Mouse (Mus musculus): ENCODE data around the gene Ubtf. TPM values are rescaled to one million over a fixed set of nuclear protein-coding genes. Genes with fewer than 3 reads are reported as not detected.

Ubtf gene
- polyA plus RNA-seq, 1 experiment, result 94.6 TPM

GRCm38 (mm10) chr11:102361776-102362495, 42.4 kb upstream of the Ubtf start:
- H3K27ac ChIP-seq (ENCODE audit: insufficient read depth, low read length), result no peak overlapping the region
- WGBS, result 91% methylated on average over 8 of the region's 8 CpGs

GRCm38 (mm10) chr11:102358365-102358764, 38.8 kb upstream of the Ubtf start:
- no peak overlapping the region for H3K27ac ChIP-seq (ENCODE audit: insufficient read depth, low read length)
- TF ChIP-seq CTCF (IDR thresholded peaks at IDR 0.05; ENCODE audit: borderline replicate concordance, insufficient read depth, low read depth, low read length) (no peak), POLR2A (IDR thresholded peaks at IDR 0.05; ENCODE audit: borderline replicate concordance, insufficient read depth, low read length) (no peak)
- H3K4me1 ChIP-seq (ENCODE audit: control insufficient read depth, insufficient read depth, low read length), result peaks cover 27% of the 10 kb centered on the region
- H3K4me3 ChIP-seq (replicated peaks; ENCODE audit: insufficient read depth, low read depth, low read length), result no peak overlapping the region
- WGBS, result 87% methylated on average over 10 of the region's 10 CpGs
- no peaks in the 10 kb centered on the region for H3K27me3 ChIP-seq (ENCODE audit: control insufficient read depth, insufficient read depth, low read length)
- no peak for DNase-seq

More at GRCm38 (mm10) chr11:102361776-102362495, 42.4 kb upstream of the Ubtf start:
- TF ChIP-seq CTCF (IDR thresholded peaks at IDR 0.05; ENCODE audit: borderline replicate concordance, insufficient read depth, low read depth, low read length), result no peak
- no peak for TF ChIP-seq POLR2A (IDR thresholded peaks at IDR 0.05; ENCODE audit: borderline replicate concordance, insufficient read depth, low read length)
- Histone ChIP-seq H3K4me3 (replicated peaks; ENCODE audit: insufficient read depth, low read depth, low read length) (no peak overlapping the region), H3K4me1 (ENCODE audit: control insufficient read depth, insufficient read depth, low read length) (peaks cover 13% of the 10 kb centered on the region), H3K27me3 (ENCODE audit: control insufficient read depth, insufficient read depth, low read length) (no peaks in the 10 kb centered on the region)
- DNase-seq, result no peak

- Histone ChIP-seq H3K27ac (ENCODE audit: insufficient read depth, low read length) (no peak overlapping the region), H3K27me3 (ENCODE audit: control insufficient read depth, insufficient read depth, low read length) (no peaks in the 10 kb centered on the region), H3K4me1 (ENCODE audit: control insufficient read depth, insufficient read depth, low read length) (peaks cover 42% of the 10 kb centered on the region), H3K4me3 (replicated peaks; ENCODE audit: insufficient read depth, low read depth, low read length) (no peak overlapping the region)
- no peak for DNase-seq
- WGBS, result 74% methylated on average over 31 of the region's 31 CpGs
- no peak for TF ChIP-seq CTCF (IDR thresholded peaks at IDR 0.05; ENCODE audit: borderline replicate concordance, insufficient read depth, low read depth, low read length)
- no peak for TF ChIP-seq POLR2A (IDR thresholded peaks at IDR 0.05; ENCODE audit: borderline replicate concordance, insufficient read depth, low read length)
Observed at GRCm38 (mm10) chr11:102356636-102357350, 37.3 kb upstream of the Ubtf start.

GRCm38 (mm10) chr11:102356190-102356589, 36.6 kb upstream of the Ubtf start:
- Histone ChIP-seq H3K27me3 (ENCODE audit: control insufficient read depth, insufficient read depth, low read length) (no peaks in the 10 kb centered on the region), H3K27ac (ENCODE audit: insufficient read depth, low read length) (no peak overlapping the region), H3K4me3 (replicated peaks; ENCODE audit: insufficient read depth, low read depth, low read length) (no peak overlapping the region), H3K4me1 (ENCODE audit: control insufficient read depth, insufficient read depth, low read length) (peaks cover 46% of the 10 kb centered on the region)
- no peak for TF ChIP-seq POLR2A (IDR thresholded peaks at IDR 0.05; ENCODE audit: borderline replicate concordance, insufficient read depth, low read length)
- TF ChIP-seq CTCF (IDR thresholded peaks at IDR 0.05; ENCODE audit: borderline replicate concordance, insufficient read depth, low read depth, low read length), result no peak
- DNase-seq, result no peak
- 86% methylated on average over 12 of the region's 12 CpGs for WGBS

- no peak overlapping the region for H3K4me3 ChIP-seq (replicated peaks; ENCODE audit: insufficient read depth, low read depth, low read length)
- H3K4me1 ChIP-seq (ENCODE audit: control insufficient read depth, insufficient read depth, low read length), result peaks cover 46% of the 10 kb centered on the region
- WGBS, result 90% methylated on average over 3 of the region's 3 CpGs
- no peak for TF ChIP-seq POLR2A (IDR thresholded peaks at IDR 0.05; ENCODE audit: borderline replicate concordance, insufficient read depth, low read length)
- no peak overlapping the region for H3K27ac ChIP-seq (ENCODE audit: insufficient read depth, low read length)
- H3K27me3 ChIP-seq (ENCODE audit: control insufficient read depth, insufficient read depth, low read length), result no peaks in the 10 kb centered on the region
- no peak for DNase-seq
Observed at GRCm38 (mm10) chr11:102355501-102355900, 36.0 kb upstream of the Ubtf start.

GRCm38 (mm10) chr11:102353021-102353431, 33.5 kb upstream of the Ubtf start:
- Histone ChIP-seq H3K4me1 (ENCODE audit: control insufficient read depth, insufficient read depth, low read length) (peaks cover 43% of the 10 kb centered on the region), H3K4me3 (replicated peaks; ENCODE audit: insufficient read depth, low read depth, low read length) (peak overlapping the region; percentile 0), H3K27me3 (ENCODE audit: control insufficient read depth, insufficient read depth, low read length) (no peaks in the 10 kb centered on the region), H3K27ac (ENCODE audit: insufficient read depth, low read length) (peak overlapping the region; percentile 3)
- TF ChIP-seq POLR2A (IDR thresholded peaks at IDR 0.05; ENCODE audit: borderline replicate concordance, insufficient read depth, low read length) (peak; percentile 12; the same call in 1 of the 2 replicates), CTCF (IDR thresholded peaks at IDR 0.05; ENCODE audit: borderline replicate concordance, insufficient read depth, low read depth, low read length) (no peak)
- WGBS, result 8% methylated on average over 8 of the region's 8 CpGs
- DNase-seq, result peak; percentile 77 to 81

- Histone ChIP-seq H3K4me1 (ENCODE audit: control insufficient read depth, insufficient read depth, low read length) (peaks cover 38% of the 10 kb centered on the region), H3K27ac (ENCODE audit: insufficient read depth, low read length) (no peak overlapping the region), H3K4me3 (replicated peaks; ENCODE audit: insufficient read depth, low read depth, low read length) (no peak overlapping the region), H3K27me3 (ENCODE audit: control insufficient read depth, insufficient read depth, low read length) (no peaks in the 10 kb centered on the region)
- TF ChIP-seq CTCF (IDR thresholded peaks at IDR 0.05; ENCODE audit: borderline replicate concordance, insufficient read depth, low read depth, low read length) (no peak), POLR2A (IDR thresholded peaks at IDR 0.05; ENCODE audit: borderline replicate concordance, insufficient read depth, low read length) (no peak)
- peak in 1 of 2 experiments; percentile 25 for DNase-seq
- 38% methylated on average over 5 of the region's 5 CpGs for WGBS
Observed at GRCm38 (mm10) chr11:102352378-102352777, 32.8 kb upstream of the Ubtf start.
